Mouse (Mus musculus) layer of hippocampus, adult 2 months (tissue): ENCODE results near the gene 4930415O20Rik. TPM values are rescaled to one million over a fixed set of nuclear protein-coding genes. Genes with fewer than 3 reads are reported as not detected.
A peak's percentile ranks its signal among the peaks of the same experiment; 100 is the strongest.

ENCODE experiments used
- DNase-seq, 2 experiments: peaks; one replicate each; pipeline ENCODE4 v3.0.0; 2022; ENCODE audit warnings: low spot score in 2 of 2
- H3K27ac ChIP-seq: fragments of 200-600 bp; 2 replicates; pipeline ENCODE4 v1.8.1; 2022
- H3K4me3 ChIP-seq: fragments of 200-600 bp; 2 replicates; pipeline ENCODE4 v1.8.1; 2022; ENCODE audit warnings: mild to moderate bottlenecking
- CTCF ChIP-seq: fragments of 200-600 bp; conservative IDR thresholded peaks from 2 replicates; pipeline ENCODE4 v1.8.1; 2022; ENCODE audit warnings: antibody characterized with exemption, mild to moderate bottlenecking, moderate library complexity
- total RNA-seq, 2 experiments: library from RNA; stranded (reverse); gene quantifications; 2 replicates each; pipeline ENCODE4 v1.2.3; 2021

Gene 4930415O20Rik
- total RNA-seq, 2 experiments from 2014 or later = not detected

GRCm38 (mm10) chr15:98543341-98543740 lies 27.5 kb upstream of the 4930415O20Rik start:
- DNase-seq = no peak
- TF ChIP-seq CTCF = no peak
- Histone ChIP-seq H3K4me3 (no peak overlapping the region), H3K27ac (no peak overlapping the region)

DNA sequence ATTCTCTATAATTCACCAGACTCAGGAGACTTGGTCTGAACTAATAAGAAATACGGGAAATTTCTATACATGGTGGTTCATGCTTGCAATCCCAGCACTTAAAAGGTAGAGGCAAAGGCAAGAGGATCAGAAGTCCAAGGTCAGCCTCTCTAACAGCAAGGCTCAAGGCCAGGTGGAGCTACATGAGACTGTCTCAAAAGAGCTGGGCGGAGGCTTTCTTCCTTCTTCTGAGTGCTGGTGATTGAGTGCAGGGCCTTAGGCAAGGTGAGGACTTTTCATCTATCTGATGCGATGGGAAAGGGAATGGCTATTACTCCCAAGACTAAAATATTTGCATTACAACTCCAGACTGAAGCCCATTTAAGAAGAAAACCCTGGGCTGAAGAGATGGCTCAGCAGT lies 25.7 kb upstream of the 4930415O20Rik start:
- TF ChIP-seq CTCF = no peak
- Histone ChIP-seq H3K4me3 (no peak overlapping the region), H3K27ac (no peak overlapping the region)
- no peak for DNase-seq

- no peak for DNase-seq
- Histone ChIP-seq H3K27ac (no peak overlapping the region), H3K4me3 (no peak overlapping the region)
- TF ChIP-seq CTCF = no peak
These were observed 24.0 kb upstream of the 4930415O20Rik start for GRCm38 (mm10) chr15:98546843-98547242.

GRCm38 (mm10) chr15:98552758-98553157 lies 18.0 kb upstream of the 4930415O20Rik start:
- no peak for DNase-seq
- Histone ChIP-seq H3K27ac (no peak overlapping the region), H3K4me3 (no peak overlapping the region)
- TF ChIP-seq CTCF = no peak

GRCm38 (mm10) chr15:98555881-98556280 lies 14.9 kb upstream of the 4930415O20Rik start:
- no peak overlapping the region for H3K4me3 ChIP-seq
- no peak for TF ChIP-seq CTCF
- no peak for DNase-seq

GRCm38 (mm10) chr15:98557186-98557585 lies 13.6 kb upstream of the 4930415O20Rik start:
- no peak for TF ChIP-seq CTCF
- Histone ChIP-seq H3K27ac (no peak overlapping the region), H3K4me3 (no peak overlapping the region)
- no peak for DNase-seq

More at GRCm38 (mm10) chr15:98555881-98556280, 14.9 kb upstream of the 4930415O20Rik start:
- no peak overlapping the region for H3K27ac ChIP-seq

- Histone ChIP-seq H3K27ac (peak overlapping the region; percentile 94), H3K4me3 (peak overlapping the region; percentile 81)
- no peak for DNase-seq
- TF ChIP-seq CTCF = no peak
These were observed 3.9 kb upstream of the 4930415O20Rik start for GRCm38 (mm10) chr15:98566973-98567277.

- peak; percentile 67 for TF ChIP-seq CTCF
- Histone ChIP-seq H3K4me3 (peak overlapping the region; percentile 81), H3K27ac (peak overlapping the region; percentile 98)
- DNase-seq = peak; percentile 100
These were observed 3.3 kb upstream of the 4930415O20Rik start for GRCm38 (mm10) chr15:98567278-98568134.

- TF ChIP-seq CTCF = no peak
- Histone ChIP-seq H3K4me3 (peak overlapping the region; percentile 81), H3K27ac (peak overlapping the region; percentile 98)
- no peak for DNase-seq
These were observed 2.4 kb upstream of the 4930415O20Rik start for GRCm38 (mm10) chr15:98568256-98569033.

GRCm38 (mm10) chr15:98569216-98569615 lies 1.6 kb upstream of the 4930415O20Rik start:
- peak overlapping the region; percentile 81; the same call in 1 of the 2 replicates for H3K4me3 ChIP-seq
- no peak for TF ChIP-seq CTCF
- no peak overlapping the region for H3K27ac ChIP-seq
- no peak for DNase-seq

DNA sequence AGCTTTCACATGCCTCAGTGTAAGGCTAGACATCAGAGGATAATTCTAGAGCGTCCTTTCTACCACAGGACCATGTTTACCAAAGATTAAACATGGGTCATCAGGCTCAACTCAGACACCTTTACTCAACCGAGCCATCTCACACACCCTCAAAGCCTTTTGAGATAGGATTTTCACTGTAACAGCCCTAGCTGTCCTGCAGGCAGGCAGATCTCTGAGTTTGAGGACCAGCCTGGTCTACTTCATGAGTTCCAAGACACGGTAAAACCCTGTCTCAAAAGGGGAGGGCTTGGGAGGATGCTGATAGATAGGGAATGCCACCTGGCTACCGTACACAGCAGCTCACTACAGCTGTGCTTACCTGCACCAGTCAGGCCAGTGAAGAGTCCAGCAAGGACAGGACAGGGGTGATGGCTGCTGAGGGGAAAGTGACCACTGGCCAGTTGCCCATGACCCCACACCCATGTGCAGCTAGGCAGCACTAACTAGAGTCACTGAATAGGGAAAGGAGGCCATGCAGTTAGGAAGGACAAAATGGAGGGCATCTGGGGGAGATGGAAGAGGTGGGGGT lies 924 bp upstream of the 4930415O20Rik start:
- DNase-seq = no peak
- no peak for TF ChIP-seq CTCF
- no peak overlapping the region for H3K27ac ChIP-seq
- H3K4me3 ChIP-seq = no peak overlapping the region

GRCm38 (mm10) chr15:98573293-98573692 lies 2.5 kb downstream of the 4930415O20Rik start:
- TF ChIP-seq CTCF = no peak
- no peak for DNase-seq
- Histone ChIP-seq H3K27ac (no peak overlapping the region), H3K4me3 (no peak overlapping the region)

GRCm38 (mm10) chr15:98579310-98579709 lies 8.5 kb downstream of the 4930415O20Rik start:
- DNase-seq = no peak
- TF ChIP-seq CTCF = no peak; the same call in 1 of the 2 replicates
- Histone ChIP-seq H3K27ac (no peak overlapping the region), H3K4me3 (no peak overlapping the region)
